Mouse (Mus musculus): ENCODE data around the gene Alkbh1.

Gene Alkbh1

GRCm38 (mm10) chr12:87418921-87419320 is 24.9 kb downstream of the Alkbh1 start:
- no peak for DNase-seq (ENCODE audit: low read depth, low spot score)

DNA sequence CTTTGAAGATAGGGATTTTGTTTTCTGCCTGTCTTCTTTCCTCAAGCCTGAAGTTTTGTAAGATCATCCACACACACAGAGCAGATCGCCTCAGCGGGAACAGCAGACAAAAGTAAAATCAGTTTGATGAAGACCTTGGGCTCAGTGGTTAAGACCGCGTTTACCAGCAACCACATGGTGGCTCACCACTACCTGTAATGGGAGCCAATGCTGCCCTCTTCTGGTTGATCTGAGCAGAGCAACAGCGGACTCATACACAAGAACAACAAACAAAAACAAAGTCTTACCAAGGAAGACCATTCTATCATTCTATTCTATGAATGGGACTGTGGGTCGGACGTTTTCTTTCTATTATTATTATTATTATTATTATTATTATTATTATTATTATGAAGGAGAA is 27.1 kb downstream of the Alkbh1 start:
- peak; percentile 68 for DNase-seq (ENCODE audit: low read depth, low spot score)

GRCm38 (mm10) chr12:87415358-87415757 is 28.5 kb downstream of the Alkbh1 start:
- no peak for DNase-seq (ENCODE audit: low read depth, low spot score)

DNA sequence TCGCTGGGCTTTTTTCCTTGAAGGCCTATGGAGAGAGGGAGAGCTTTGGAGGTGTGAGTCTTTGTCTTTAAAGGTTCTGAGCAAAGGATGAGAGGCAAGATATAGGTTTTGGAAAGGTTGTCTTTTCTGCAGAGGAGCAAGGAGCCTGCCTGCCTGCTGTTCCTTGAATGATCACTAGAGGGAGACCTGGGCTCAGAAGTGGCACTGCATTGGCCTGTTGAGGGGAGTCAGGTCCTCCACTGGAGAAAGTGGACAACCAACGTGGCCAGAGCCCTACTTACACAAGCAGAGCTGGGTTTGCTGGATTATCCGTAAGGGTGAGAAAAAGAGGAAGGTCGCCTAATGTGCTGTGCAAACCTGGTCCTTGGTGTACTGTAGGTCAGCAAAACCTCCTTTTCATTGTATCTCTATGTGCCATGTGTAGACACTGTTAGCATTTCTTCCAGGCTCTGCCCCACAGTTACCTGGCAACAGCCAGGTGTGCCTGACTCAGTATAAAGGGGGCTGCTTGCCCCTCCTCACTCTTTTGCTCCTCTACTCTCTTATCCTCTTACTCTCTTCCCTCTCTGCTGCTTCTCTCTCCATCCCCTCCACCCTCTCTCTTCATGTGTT is 30.5 kb downstream of the Alkbh1 start:
- peak; percentile 61 for DNase-seq (ENCODE audit: low read depth, low spot score)

DNA sequence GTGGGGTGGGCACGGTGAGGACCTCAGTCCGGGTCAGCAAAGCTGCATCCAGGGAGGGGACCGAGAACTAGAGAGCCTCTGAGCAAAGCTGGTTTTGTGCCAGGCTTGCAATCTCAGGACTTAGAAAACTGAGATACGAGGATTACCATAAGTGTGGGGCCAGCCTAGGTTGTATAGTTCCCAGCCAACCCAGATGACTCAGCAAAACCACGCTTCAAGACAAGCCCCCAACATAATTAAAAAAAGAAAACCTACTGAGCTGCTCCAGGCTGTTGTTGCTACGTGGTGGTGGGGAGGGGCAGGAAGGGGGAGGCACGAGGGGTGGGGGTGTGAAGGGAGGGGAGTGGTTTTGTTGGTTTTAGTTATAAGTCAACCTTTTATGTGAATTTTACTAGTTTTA is 32.8 kb downstream of the Alkbh1 start:
- DNase-seq (ENCODE audit: low read depth, low spot score): no peak

GRCm38 (mm10) chr12:87409123-87409522 is 34.7 kb downstream of the Alkbh1 start:
- no peak for DNase-seq (ENCODE audit: low read depth, low spot score)

DNA sequence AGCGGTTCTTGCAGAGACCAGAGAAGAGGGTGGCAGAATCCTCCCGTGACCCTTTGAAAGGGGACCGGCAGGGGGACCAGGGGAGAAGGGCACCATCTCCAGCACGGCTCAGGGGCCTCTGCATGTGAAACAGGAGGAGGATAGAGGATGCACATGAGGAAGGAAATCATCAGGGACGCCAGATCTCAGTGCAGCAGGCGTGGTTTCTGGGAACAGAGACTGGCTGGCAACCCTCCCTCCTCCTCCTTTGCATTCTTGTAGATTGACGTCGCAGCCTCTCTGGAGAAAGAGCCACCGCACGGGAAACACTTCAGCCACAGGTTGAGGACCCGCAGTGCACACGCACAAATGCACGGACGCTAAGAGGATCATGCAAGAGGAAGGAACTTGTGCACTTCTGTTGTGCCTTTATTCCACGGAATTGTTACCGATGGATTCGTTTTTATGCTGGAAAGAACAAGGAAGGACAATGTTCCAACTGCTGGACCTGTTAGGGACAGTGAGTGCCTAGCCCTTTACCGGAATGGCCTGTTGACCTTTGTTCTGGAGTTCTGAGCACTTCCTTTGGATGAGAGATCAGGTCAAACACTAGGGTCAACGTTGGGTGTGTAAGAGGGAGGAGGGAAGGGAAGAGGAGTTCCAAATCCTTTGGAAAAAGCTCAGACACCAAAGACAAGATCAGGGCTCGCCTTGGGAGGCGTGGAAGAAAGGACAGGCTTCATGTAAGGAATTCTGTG is 35.8 kb downstream of the Alkbh1 start:
- DNase-seq (ENCODE audit: low read depth, low spot score): no peak

DNA sequence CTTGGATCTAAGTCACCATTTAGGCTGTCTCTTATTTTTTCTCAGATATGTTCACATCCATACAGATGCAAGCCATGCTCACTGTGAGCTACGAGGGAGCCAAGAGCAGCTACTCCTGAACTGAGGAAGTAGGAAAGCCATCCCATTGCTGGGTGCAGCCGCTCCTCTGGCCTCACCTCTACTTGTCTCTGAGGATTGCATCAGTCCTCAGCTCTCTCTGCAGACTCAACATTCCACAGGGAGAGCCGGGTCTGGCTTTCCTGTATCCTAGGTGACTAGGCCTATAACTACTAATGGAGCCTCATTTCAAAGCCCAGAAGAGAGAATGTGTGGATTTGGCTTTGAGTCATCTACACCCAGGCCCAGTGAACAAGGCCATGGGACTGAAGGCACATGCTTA is 38.1 kb downstream of the Alkbh1 start:
- DNase-seq (ENCODE audit: low read depth, low spot score): no peak

GRCm38 (mm10) chr12:87405165-87405564 is 38.7 kb downstream of the Alkbh1 start:
- DNase-seq (ENCODE audit: low read depth, low spot score): no peak

DNA sequence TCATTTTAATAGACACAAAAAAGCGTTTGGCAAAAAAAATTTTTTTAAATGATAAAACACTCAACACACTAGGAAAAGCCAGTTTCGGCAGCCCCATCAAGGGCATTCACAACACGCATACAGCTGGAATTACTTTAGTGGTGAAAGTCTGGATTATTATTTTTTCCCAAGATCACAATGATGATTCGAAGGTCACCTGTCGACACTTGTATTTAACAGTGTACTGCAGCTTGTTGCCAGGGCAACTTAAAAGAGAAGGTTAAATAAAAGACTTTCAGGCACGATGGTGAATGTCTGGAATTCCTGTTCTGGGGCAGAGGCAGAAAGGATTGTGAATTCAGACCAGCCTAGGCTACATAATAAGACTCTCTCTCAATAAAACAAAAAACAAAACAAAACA is 41.9 kb downstream of the Alkbh1 start:
- peak; percentile 60 for DNase-seq (ENCODE audit: low read depth, low spot score)

- DNase-seq (ENCODE audit: low read depth, low spot score): no peak
Measured at GRCm38 (mm10) chr12:87399119-87399819, 44.5 kb downstream of the Alkbh1 start.

DNA sequence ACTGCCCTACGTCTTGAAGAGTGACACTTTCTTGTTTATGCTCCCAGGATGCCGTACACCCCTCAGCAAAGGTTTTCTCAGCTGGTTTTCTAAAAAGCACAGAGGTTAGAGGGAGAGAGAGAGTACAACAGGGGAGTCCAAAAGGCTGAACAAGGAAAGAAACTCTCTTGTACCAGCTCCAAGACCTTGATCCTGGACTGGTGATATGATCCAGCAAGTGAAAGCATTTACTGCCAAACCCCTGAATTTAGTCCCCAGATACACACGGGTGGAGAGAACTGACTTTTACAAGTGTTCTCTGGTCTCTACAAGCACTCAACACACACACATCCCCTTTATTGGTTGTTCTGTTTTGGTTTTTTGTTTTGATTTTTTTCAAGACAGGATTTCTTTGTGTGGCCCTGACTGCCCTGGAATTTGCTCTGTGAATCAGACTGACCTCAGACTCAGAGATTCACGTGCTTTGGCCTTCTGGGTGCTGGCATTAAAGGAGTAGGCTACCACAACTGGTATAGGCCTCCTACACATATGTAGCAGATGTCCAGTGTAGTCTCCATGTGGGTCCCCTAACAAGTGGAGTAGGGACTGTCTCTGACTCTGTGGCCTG is 45.9 kb downstream of the Alkbh1 start:
- no peak for DNase-seq (ENCODE audit: low read depth, low spot score)

DNA sequence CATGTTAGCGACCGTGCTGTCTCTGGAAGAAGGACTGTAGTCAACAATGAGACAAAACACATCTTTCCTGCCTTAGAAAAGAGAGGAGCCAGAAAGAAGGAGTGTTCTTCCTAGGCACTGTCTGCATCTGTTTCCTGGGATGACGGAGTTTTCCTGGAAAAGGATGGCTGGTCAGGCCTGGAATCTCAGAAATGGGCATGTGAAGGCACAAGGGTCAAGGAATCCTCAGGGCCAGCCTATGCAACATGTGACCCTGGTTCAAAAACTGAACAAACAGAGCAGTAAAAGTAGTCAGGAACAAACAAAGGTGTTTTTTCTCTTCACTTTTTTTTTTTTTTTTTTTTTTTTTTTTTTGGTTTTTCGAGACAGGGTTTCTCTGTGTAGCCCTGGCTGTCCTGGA is 46.7 kb downstream of the Alkbh1 start:
- DNase-seq (ENCODE audit: low read depth, low spot score): no peak

GRCm38 (mm10) chr12:87394316-87394715 is 49.5 kb downstream of the Alkbh1 start:
- no peak for DNase-seq (ENCODE audit: low read depth, low spot score)

GRCm38 (mm10) chr12:87393447-87394145 is 50.2 kb downstream of the Alkbh1 start:
- no peak for DNase-seq (ENCODE audit: low read depth, low spot score)

- no peak for DNase-seq (ENCODE audit: low read depth, low spot score)
Measured at GRCm38 (mm10) chr12:87391355-87391754, 52.5 kb downstream of the Alkbh1 start.

GRCm38 (mm10) chr12:87389231-87389630 is 54.6 kb downstream of the Alkbh1 start:
- DNase-seq (ENCODE audit: low read depth, low spot score): no peak

- peak; percentile 99 for DNase-seq (ENCODE audit: low read depth, low spot score)
Measured at GRCm38 (mm10) chr12:87388122-87388774, 55.6 kb downstream of the Alkbh1 start, which contains the start of gene Sptlc2. Sptlc2 (minus strand) TSS chr12:87388355.

DNA sequence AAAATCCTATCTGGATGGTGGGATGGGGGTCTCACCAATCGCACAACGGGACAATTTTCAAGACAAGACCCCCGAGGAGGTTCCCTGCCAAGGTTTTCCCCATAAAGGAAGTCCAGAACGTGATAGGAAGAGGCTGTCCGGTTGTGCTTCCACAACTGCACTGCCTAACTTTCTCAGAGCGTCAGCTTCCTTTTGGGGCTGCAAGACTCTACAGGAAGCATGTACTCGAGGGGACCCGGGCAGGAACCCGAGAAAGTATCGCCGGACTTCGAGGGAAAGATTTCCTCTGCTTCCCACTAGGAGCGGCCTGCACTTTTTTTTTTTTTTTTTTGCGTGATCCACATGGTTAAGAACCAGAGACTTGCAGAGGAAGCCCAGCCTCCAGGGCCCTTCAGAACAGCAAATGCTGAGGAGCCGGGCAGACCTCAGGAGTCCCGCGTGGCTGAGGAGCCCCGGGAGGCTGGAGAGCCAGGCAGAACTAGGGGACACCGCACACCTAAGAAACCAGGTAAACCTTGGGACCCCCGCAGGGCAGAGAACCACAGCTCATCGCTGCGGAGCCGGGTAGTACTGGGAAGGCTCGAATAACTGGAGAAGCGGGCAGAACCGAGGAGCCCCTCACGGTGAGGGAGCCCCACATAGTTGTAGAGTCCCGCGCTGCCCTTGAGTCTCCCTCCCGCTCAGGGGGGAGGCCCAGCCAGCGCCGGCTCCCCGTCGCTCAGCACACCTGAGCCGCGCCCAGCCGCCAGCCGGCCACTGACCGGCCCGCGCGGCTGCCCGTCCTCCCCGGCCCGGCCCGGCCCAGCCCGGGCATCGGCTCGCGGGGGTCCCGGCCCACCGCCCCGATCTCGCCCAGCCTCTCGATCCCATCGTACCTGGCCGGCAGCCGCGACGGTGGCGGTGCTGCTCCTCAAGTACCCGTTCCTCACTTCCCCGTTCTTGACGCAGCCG is 56.4 kb downstream of the Alkbh1 start:
- DNase-seq (ENCODE audit: low read depth, low spot score): no peak

DNA sequence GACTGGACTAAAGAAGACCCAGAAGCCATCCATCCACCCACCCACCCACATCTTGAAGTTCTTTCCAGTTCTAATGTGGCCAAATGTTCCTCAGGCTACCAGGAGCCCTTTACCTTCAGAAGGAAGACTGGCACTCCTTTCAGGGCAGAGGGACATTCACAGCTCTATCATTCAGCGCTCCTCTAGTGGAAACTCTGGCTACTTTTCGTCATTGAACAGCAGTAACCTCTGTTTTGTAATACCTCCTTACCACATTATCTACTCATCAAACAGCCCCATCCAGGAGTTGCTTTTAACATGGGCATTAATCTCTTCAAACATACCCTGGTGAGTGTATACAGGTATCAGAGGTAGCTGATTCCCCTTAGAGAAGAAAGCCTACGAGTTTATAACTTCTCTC is 58.8 kb downstream of the Alkbh1 start:
- DNase-seq (ENCODE audit: low read depth, low spot score): no peak
